ENCODE assay signal across 29 mouse cellular contexts in genomic region chr17:68134373-68134772, GRCm38 (mm10).
DNase-seq lines count a peak whose midpoint lies in the region; ATAC-seq and TF ChIP-seq lines count a peak whose summit lies in the region.
"Had no signal": no experiment of that assay in that cellular context is flagged by ENCODE, and none has a peak within 500 bp of the region (broad histone marks: within the 10 kb centered on the region; RNA-seq: fewer than 3 reads in every experiment).

No protein-coding gene starts in this region.

- H3K27me3 ChIP-seq in lung, embryonic 14.5 days (ENCODE audit: insufficient read depth, low read length): no peaks in the 10 kb centered on the region
- H3K27me3 ChIP-seq: embryonic facial prominence, embryonic 13.5 days; forebrain, embryonic 13.5 days; heart, embryonic 15.5 days had no signal

- H3K4me1 ChIP-seq in lung, embryonic 14.5 days (ENCODE audit: insufficient read depth): no peaks in the 10 kb centered on the region
- H3K4me1 ChIP-seq: forebrain, embryonic 13.5 days; heart, embryonic 15.5 days had no signal

- TF ChIP-seq CTCF in lung, embryonic 14.5 days (IDR thresholded peaks at IDR 0.05; ENCODE audit: low read depth): no peak

- WGBS in lung, embryonic 14.5 days: 46% methylated on average over 10 of the region's 10 CpGs

- no peaks in the 10 kb centered on the region for H3K9me3 ChIP-seq in lung, embryonic 14.5 days (ENCODE audit: low read depth, low read length)
- H3K9me3 ChIP-seq: embryonic facial prominence, embryonic 10.5 days; embryonic facial prominence, embryonic 13.5 days; forebrain, embryonic 10.5 days; forebrain, embryonic 13.5 days; heart, embryonic 10.5 days; heart, embryonic 15.5 days had no signal

- H3K27ac ChIP-seq in lung, embryonic 14.5 days (ENCODE audit: low read depth): no peak overlapping the region
- H3K27ac ChIP-seq: embryonic facial prominence, embryonic 10.5 days; embryonic facial prominence, embryonic 13.5 days; forebrain, embryonic 10.5 days; forebrain, embryonic 13.5 days; heart, embryonic 10.5 days; heart, embryonic 15.5 days; hindbrain, embryonic 14.5 days had no signal

- no peak overlapping the region for H3K9ac ChIP-seq in lung, embryonic 14.5 days
- H3K9ac ChIP-seq: embryonic facial prominence, embryonic 13.5 days; forebrain, embryonic 13.5 days; forebrain, postnatal 0 days; heart, embryonic 15.5 days; hindbrain, embryonic 14.5 days had no signal

- H3K36me3 ChIP-seq in lung, embryonic 14.5 days (ENCODE audit: insufficient read depth): no peaks in the 10 kb centered on the region
- H3K36me3 ChIP-seq: embryonic facial prominence, embryonic 10.5 days; embryonic facial prominence, embryonic 13.5 days; forebrain, embryonic 10.5 days; heart, embryonic 10.5 days; heart, embryonic 15.5 days had no signal

- DNase-seq in lung, embryonic 14.5 days: peak; percentile 26
- no peak for DNase-seq in lung, postnatal 36 days
- DNase-seq in fat pad, adult 2 months (ENCODE audit: extremely low read depth, low read depth, low spot score): peak; percentile 92
- no peak for DNase-seq in c-Kit-positive CD71-positive TER-119-positive erythroid progenitor cells, embryonic 14.5 days (ENCODE audit: low spot score)
- no peak for DNase-seq in adrenal gland, postnatal 4 days (ENCODE audit: low spot score in 2 of 2)
- DNase-seq: adrenal gland, adult 2 months; adrenal gland, postnatal 14 days; cerebellum, adult 18-20 months; cerebellum, adult 9-10 months; cerebellum, postnatal 14 days; embryo, embryonic 11 days; forebrain, postnatal 0 days; gastrocnemius, postnatal 25 days; heart, adult 18-20 months; heart, postnatal 10 days; heart, postnatal 36 days; kidney, adult 2 months had no signal

- H3K4me3 ChIP-seq in lung, embryonic 14.5 days (ENCODE audit: low read depth, low read length): no peak overlapping the region
- H3K4me3 ChIP-seq: embryonic facial prominence, embryonic 10.5 days; embryonic facial prominence, embryonic 13.5 days; erythroblast, embryonic 14.5 days; forebrain, embryonic 10.5 days; forebrain, embryonic 13.5 days; heart, embryonic 10.5 days; heart, embryonic 15.5 days had no signal

- no peak for ATAC-seq in lung, embryonic 14.5 days (ENCODE audit: insufficient read depth)
- peak; percentile 85 for ATAC-seq in granulocyte monocyte progenitor cell, adult 5-6 weeks (replicated peaks; ENCODE audit: poor library complexity, severe bottlenecking)
- peak; percentile 79 for ATAC-seq in megakaryocyte progenitor cell, adult 5-6 weeks (replicated peaks; ENCODE audit: poor library complexity)
- ATAC-seq: CD4-positive, CD25-positive, alpha-beta regulatory T cell, adult 4 months; forebrain, embryonic 13.5 days; forebrain, postnatal 0 days; intestine, postnatal 0 days had no signal

- no peak overlapping the region for H3K4me2 ChIP-seq in lung, embryonic 14.5 days
- H3K4me2 ChIP-seq: embryonic facial prominence, embryonic 13.5 days; forebrain, embryonic 13.5 days; heart, embryonic 15.5 days; hindbrain, embryonic 14.5 days had no signal

Comparison
In these comparisons a context has a peak if more than half of its experiments do, and no peak if none do; other contexts are left out.
1. DNase-seq: peak in lung, embryonic 14.5 days (single experiment) and fat pad, adult 2 months (single experiment); none in lung, postnatal 36 days (single experiment), c-Kit-positive CD71-positive TER-119-positive erythroid progenitor cells, embryonic 14.5 days (single experiment) and adrenal gland, postnatal 4 days (0 of 2).